8 mouse cellular contexts compared by ENCODE assay signal in genomic region chr17:67988920-67989621, GRCm38 (mm10). TPM values are rescaled to one million over a fixed set of nuclear protein-coding genes. Genes with fewer than 3 reads are reported as not detected.
DNase-seq lines count a peak whose midpoint lies in the region; ATAC-seq and TF ChIP-seq lines count a peak whose summit lies in the region.

No protein-coding gene starts in this region.

- no peaks in the 10 kb centered on the region for H3K27me3 ChIP-seq in midbrain, embryonic 14.5 days (ENCODE audit: control insufficient read depth, insufficient read depth, low read length)
- H3K27me3 ChIP-seq in midbrain, embryonic 11.5 days (ENCODE audit: control insufficient read depth, insufficient read depth, low read length) = no peaks in the 10 kb centered on the region
- H3K27me3 ChIP-seq in hindbrain, embryonic 12.5 days = no peaks in the 10 kb centered on the region
- no peaks in the 10 kb centered on the region; the same call in 1 of the 2 replicates for H3K27me3 ChIP-seq in liver, adult 2 months (ENCODE audit: control insufficient read depth, insufficient read depth, low read length)
- no peaks in the 10 kb centered on the region for H3K27me3 ChIP-seq in small intestine, adult 2 months (ENCODE audit: control insufficient read depth, insufficient read depth, low read length)

- ATAC-seq in midbrain, embryonic 14.5 days (ENCODE audit: low FRiP score, low TSS enrichment) = no peak
- no peak for ATAC-seq in midbrain, embryonic 11.5 days (ENCODE audit: low FRiP score)
- ATAC-seq in hindbrain, embryonic 12.5 days (ENCODE audit: low FRiP score) = no peak

- no peaks in the 10 kb centered on the region for H3K79me2 ChIP-seq in liver, adult 2 months (ENCODE audit: control insufficient read depth, insufficient read depth, low read length)

- H3K27ac ChIP-seq in midbrain, embryonic 14.5 days (replicated peaks; ENCODE audit: low read depth, low read length) = no peak overlapping the region
- no peak overlapping the region for H3K27ac ChIP-seq in midbrain, embryonic 11.5 days (ENCODE audit: low read depth, low read length)
- peak overlapping the region; percentile 60 for H3K27ac ChIP-seq in hindbrain, embryonic 12.5 days
- 0 out of 2 replicates have a peak overlapping the region, but pooled peaks have one; percentile 31 for H3K27ac ChIP-seq in liver, adult 2 months (replicated peaks; ENCODE audit: insufficient read depth, low read depth, low read length)
- H3K27ac ChIP-seq in small intestine, adult 2 months (ENCODE audit: insufficient read depth, low read depth, low read length) = peak overlapping the region; percentile 52

- H3K4me1 ChIP-seq in midbrain, embryonic 14.5 days (ENCODE audit: control insufficient read depth, insufficient read depth, low read length) = no peaks in the 10 kb centered on the region
- H3K4me1 ChIP-seq in midbrain, embryonic 11.5 days (ENCODE audit: control insufficient read depth, insufficient read depth, low read length) = no peaks in the 10 kb centered on the region
- H3K4me1 ChIP-seq in hindbrain, embryonic 12.5 days = peaks cover 15% of the 10 kb centered on the region
- no peaks in the 10 kb centered on the region for H3K4me1 ChIP-seq in liver, adult 2 months (ENCODE audit: control insufficient read depth, insufficient read depth, low read length)
- H3K4me1 ChIP-seq in small intestine, adult 2 months (ENCODE audit: control insufficient read depth, insufficient read depth, insufficient read length, low read length) = no peaks in the 10 kb centered on the region

- no peak overlapping the region for H3K4me2 ChIP-seq in midbrain, embryonic 14.5 days (ENCODE audit: low read length)
- no peak overlapping the region for H3K4me2 ChIP-seq in midbrain, embryonic 11.5 days
- no peak overlapping the region for H3K4me2 ChIP-seq in hindbrain, embryonic 12.5 days (replicated peaks)

- no peak for TF ChIP-seq CTCF in liver, adult 2 months (IDR thresholded peaks at IDR 0.05; ENCODE audit: low read depth, low read length)
- TF ChIP-seq CTCF in small intestine, adult 2 months (IDR thresholded peaks at IDR 0.05; ENCODE audit: extremely low read depth, insufficient read length, insufficient replicate concordance, low read depth, low read length) = no peak

- H3K9ac ChIP-seq in midbrain, embryonic 14.5 days (replicated peaks; ENCODE audit: low read length) = no peak overlapping the region
- no peak overlapping the region for H3K9ac ChIP-seq in midbrain, embryonic 11.5 days (ENCODE audit: low read length)
- H3K9ac ChIP-seq in hindbrain, embryonic 12.5 days = no peak overlapping the region
- H3K9ac ChIP-seq in liver, adult 2 months (ENCODE audit: low read depth, low read length) = no peak overlapping the region

- no peaks in the 10 kb centered on the region for H3K9me3 ChIP-seq in midbrain, embryonic 14.5 days (ENCODE audit: control insufficient read depth, low read length)
- H3K9me3 ChIP-seq in midbrain, embryonic 11.5 days (ENCODE audit: control insufficient read depth, low read length) = no peaks in the 10 kb centered on the region
- no peaks in the 10 kb centered on the region for H3K9me3 ChIP-seq in hindbrain, embryonic 12.5 days (replicated peaks)

- H3K4me3 ChIP-seq in midbrain, embryonic 14.5 days (replicated peaks; ENCODE audit: low read depth, low read length) = no peak overlapping the region
- no peak overlapping the region for H3K4me3 ChIP-seq in midbrain, embryonic 11.5 days (ENCODE audit: low read depth, low read length)
- no peak overlapping the region for H3K4me3 ChIP-seq in hindbrain, embryonic 12.5 days
- H3K4me3 ChIP-seq in liver, adult 2 months (ENCODE audit: insufficient read depth, low read depth, low read length) = no peak overlapping the region
- no peak overlapping the region for H3K4me3 ChIP-seq in small intestine, adult 2 months (ENCODE audit: low read depth, low read length)

- peak; percentile 26 for DNase-seq in midbrain, embryonic 14.5 days
- DNase-seq in midbrain, embryonic 11.5 days (ENCODE audit: low spot score, missing footprints) = no peak
- DNase-seq in forelimb bud, embryonic 11.5 days (ENCODE audit: low read depth, low spot score) = peak; percentile 53
- DNase-seq in liver, adult 2 months (ENCODE audit: extremely low read depth, low read depth, low spot score) = peak; percentile 53
- no peak for DNase-seq in thymus, adult 18-20 months
- DNase-seq in cerebellum, postnatal 36 days = no peak

- no peaks in the 10 kb centered on the region for H3K36me3 ChIP-seq in midbrain, embryonic 14.5 days (ENCODE audit: control insufficient read depth, insufficient read depth, low read length)
- no peaks in the 10 kb centered on the region for H3K36me3 ChIP-seq in midbrain, embryonic 11.5 days (ENCODE audit: control insufficient read depth, insufficient read depth, low read length)
- no peaks in the 10 kb centered on the region for H3K36me3 ChIP-seq in hindbrain, embryonic 12.5 days
- H3K36me3 ChIP-seq in liver, adult 2 months (ENCODE audit: control insufficient read depth, insufficient read depth, low read length) = no peaks in the 10 kb centered on the region
- no peaks in the 10 kb centered on the region for H3K36me3 ChIP-seq in small intestine, adult 2 months (ENCODE audit: control insufficient read depth, insufficient read depth, low read length)

- WGBS in midbrain, embryonic 14.5 days = 62% methylated on average over 15 of the region's 15 CpGs
- 59% methylated on average over 15 of the region's 15 CpGs for WGBS in midbrain, embryonic 11.5 days
- WGBS in hindbrain, embryonic 12.5 days = 45% methylated on average over 15 of the region's 15 CpGs
- WGBS in liver, adult 2 months = 20% methylated on average over 15 of the region's 15 CpGs
- 32% methylated on average over 15 of the region's 15 CpGs for WGBS in small intestine, adult 2 months

- TF ChIP-seq POLR2A in liver, adult 2 months (IDR thresholded peaks at IDR 0.05; ENCODE audit: extremely low read depth, insufficient read depth, low read length) = no peak
- TF ChIP-seq POLR2A in small intestine, adult 2 months (IDR thresholded peaks at IDR 0.05; ENCODE audit: low read depth, low read length) = no peak

RNA-seq across cellular contexts. Expression of gene Arhgap28, which starts 14.8 kb away (rescaled TPM):
- polyA plus RNA-seq in midbrain, embryonic 14.5 days (2014; fragmentation: Nextera tagmentation; extraction: Ambion mirVana) = 3.7 and 8.4 TPM in 2 replicates
- 21.7 and 28.9 TPM in 2 replicates for polyA plus RNA-seq in midbrain, embryonic 11.5 days (2014; fragmentation: Nextera tagmentation; extraction: Ambion mirVana)
- polyA plus RNA-seq in hindbrain, embryonic 12.5 days (2016; fragmentation: Nextera tagmentation; extraction: Ambion mirVana) = 40.9 and 44.2 TPM in 2 replicates
- total RNA-seq in liver, adult 2 months (2014; rRNA removed) = 0.37 and 0.40 TPM in 2 replicates
- polyA plus RNA-seq in liver, adult 2 months (2012; rRNA removed) = 0.11 and 0.17 TPM in 2 replicates
- polyA plus RNA-seq in small intestine, adult 2 months (2012; rRNA removed) = 0.48 and 0.93 TPM in 2 replicates

Comparison
In these comparisons a context has a peak if more than half of its experiments do, and no peak if none do; other contexts are left out.
1. DNase-seq: peak in midbrain, embryonic 14.5 days (single experiment), forelimb bud, embryonic 11.5 days (single experiment) and liver, adult 2 months (single experiment); none in midbrain, embryonic 11.5 days (single experiment), thymus, adult 18-20 months (0 of 2) and cerebellum, postnatal 36 days (0 of 2).
2. H3K27ac ChIP-seq: peak in hindbrain, embryonic 12.5 days (single experiment), liver, adult 2 months (single experiment) and small intestine, adult 2 months (single experiment); none in midbrain, embryonic 14.5 days (single experiment) and midbrain, embryonic 11.5 days (single experiment).